Mouse (Mus musculus) midbrain, embryonic 13.5 days (tissue): Measurements from ENCODE around the gene Nrbf2. TPM values are rescaled to one million over a fixed set of nuclear protein-coding genes. Genes with fewer than 3 reads are reported as not detected.

Experiments used
- ATAC-seq: fragments of 200-750 bp; cut with Nextera tagmentation; 2 replicates; pipeline ENCODE4 v1.8.0; 2017; ENCODE audit warnings: mild to moderate bottlenecking, moderate TSS enrichment, moderate library complexity
- H3K27ac ChIP-seq: fragments of 300-500 bp; sonication (generic); 2 replicates; pipeline ENCODE4 v1.5.1; 2015; ENCODE audit warnings: inconsistent platforms, mild to moderate bottlenecking, moderate library complexity
- H3K27me3 ChIP-seq: fragments of 300-500 bp; sonication (generic); 2 replicates; pipeline ENCODE4 v1.6.1; 2015; ENCODE audit warnings: mild to moderate bottlenecking, inconsistent platforms
- H3K36me3 ChIP-seq: fragments of 300-500 bp; sonication (generic); 2 replicates; pipeline ENCODE4 v1.6.1; 2015; ENCODE audit warnings: mild to moderate bottlenecking, inconsistent platforms
- H3K4me1 ChIP-seq: fragments of 300-500 bp; sonication (generic); replicated peaks from 2 replicates; pipeline ENCODE4 v1.6.1; 2015; ENCODE audit warnings: inconsistent platforms
- H3K4me2 ChIP-seq: fragments of 300-500 bp; sonication (generic); replicated peaks from 2 replicates; pipeline ENCODE4 v1.6.1; 2015; ENCODE audit warnings: moderate library complexity, mild to moderate bottlenecking, inconsistent platforms
- H3K4me3 ChIP-seq: fragments of 300-500 bp; sonication (generic); replicated peaks from 2 replicates; pipeline ENCODE4 v1.5.1; 2015; ENCODE audit warnings: mild to moderate bottlenecking, inconsistent platforms
- H3K9ac ChIP-seq: fragments of 300-500 bp; sonication (generic); replicated peaks from 2 replicates; pipeline ENCODE4 v1.6.1; 2015; ENCODE audit warnings: mild to moderate bottlenecking, inconsistent platforms
- H3K9me3 ChIP-seq: fragments of 300-500 bp; sonication (generic); 2 replicates; pipeline ENCODE4 v1.6.1; 2016; ENCODE audit warnings: mild to moderate bottlenecking, inconsistent platforms
- WGBS: fragments of 180-500 bp; shearing (Covaris S2); methylation state at CpG from one replicate; pipeline ENCODE4 v1.1.7; 2015; 5-methylcytosine and 5-hydroxymethylcytosine counted together
- polyA plus RNA-seq: library from polyadenylated mRNA; unstranded; fragments of >200 nt; fragmentation: Nextera tagmentation; extraction: Ambion mirVana; gene quantifications from 2 replicates; pipeline ENCODE4 v1.2.1, GENCODE M21; 2015

Nrbf2 gene
- polyA plus RNA-seq, 1 experiment from 2014 or later, result 43.3 TPM

DNA sequence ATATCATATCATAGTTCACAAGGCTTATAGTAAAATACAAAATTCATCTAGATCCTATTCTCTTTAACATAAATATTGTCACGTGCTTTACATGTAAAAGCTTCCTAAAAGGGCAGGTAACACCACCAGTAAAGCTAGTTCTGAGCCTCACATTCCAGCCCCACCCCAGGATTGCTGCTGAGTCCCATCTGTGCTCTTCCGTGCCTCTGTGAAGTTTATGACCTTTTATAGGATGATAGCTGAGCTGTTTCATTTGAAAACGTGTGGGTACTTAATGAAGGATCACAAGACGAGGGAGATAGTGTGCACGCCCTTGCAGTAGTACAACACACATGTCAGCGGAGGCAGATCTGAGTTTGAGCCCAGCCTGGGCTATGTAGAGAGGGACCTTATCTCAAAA is 54.7 kb downstream of the Nrbf2 start:
- Histone ChIP-seq H3K9ac (no peak overlapping the region), H3K36me3 (peaks cover 62% of the 10 kb centered on the region), H3K27me3 (no peaks in the 10 kb centered on the region), H3K27ac (no peak overlapping the region), H3K4me1 (no peaks in the 10 kb centered on the region), H3K4me3 (no peak overlapping the region), H3K4me2 (no peak overlapping the region), H3K9me3 (no peaks in the 10 kb centered on the region)
- 94% methylated on average over 6 of the region's 6 CpGs for WGBS
- no peak for ATAC-seq

DNA sequence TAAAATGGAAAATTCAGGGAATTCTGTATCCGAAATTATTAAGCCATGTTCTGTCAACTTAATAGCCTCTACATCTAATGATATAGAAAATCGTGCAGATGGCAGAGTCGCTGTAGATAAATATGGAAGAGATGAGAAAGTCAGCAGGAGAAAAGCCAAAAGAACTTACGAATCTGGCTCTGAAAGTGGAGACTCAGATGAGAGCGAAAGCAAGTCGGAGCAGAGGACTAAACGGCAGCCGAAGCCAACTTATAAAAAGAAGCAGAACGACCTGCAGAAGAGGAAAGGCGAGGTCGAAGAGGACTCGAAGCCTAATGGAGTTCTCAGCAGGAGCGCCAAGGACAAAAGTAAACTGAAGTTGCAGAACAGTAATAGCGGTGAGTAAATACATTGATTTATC is 58.6 kb downstream of the Nrbf2 start:
- H3K36me3 ChIP-seq, result peaks cover 52% of the 10 kb centered on the region
- H3K27me3 ChIP-seq, result no peaks in the 10 kb centered on the region
- no peaks in the 10 kb centered on the region for H3K4me1 ChIP-seq
- H3K4me2 ChIP-seq, result no peak overlapping the region
- 93% methylated on average over 14 of the region's 14 CpGs for WGBS
- H3K9ac ChIP-seq, result no peak overlapping the region
- no peak overlapping the region for H3K27ac ChIP-seq
- no peak for ATAC-seq
- H3K4me3 ChIP-seq, result no peak overlapping the region
- H3K9me3 ChIP-seq, result no peaks in the 10 kb centered on the region

DNA sequence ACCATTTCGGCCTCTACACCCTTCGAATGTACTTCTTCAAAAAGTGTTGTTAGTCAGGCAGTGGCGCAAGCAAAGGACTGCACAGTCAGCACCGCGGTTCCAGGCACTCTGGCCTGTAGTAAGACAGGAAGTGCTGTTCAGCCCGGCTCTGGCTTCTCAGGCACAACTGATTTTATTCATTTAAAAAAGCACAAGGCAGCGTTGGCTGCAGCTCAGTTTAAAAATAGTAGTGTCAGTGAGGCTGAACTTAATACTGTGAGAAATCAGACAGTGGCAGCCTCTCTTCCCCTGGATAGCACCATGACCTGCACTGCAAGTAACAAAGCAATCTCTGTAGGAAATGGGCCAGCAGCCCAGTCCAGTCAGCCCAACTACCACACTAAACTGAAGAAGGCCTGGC is 59.0 kb downstream of the Nrbf2 start:
- no peaks in the 10 kb centered on the region; the same call in 1 of the 2 replicates for H3K4me1 ChIP-seq
- H3K36me3 ChIP-seq, result peaks cover 51% of the 10 kb centered on the region
- H3K9ac ChIP-seq, result no peak overlapping the region
- no peaks in the 10 kb centered on the region for H3K9me3 ChIP-seq
- no peak overlapping the region for H3K4me2 ChIP-seq
- H3K27ac ChIP-seq, result no peak overlapping the region
- H3K27me3 ChIP-seq, result no peaks in the 10 kb centered on the region
- ATAC-seq, result no peak
- 93% methylated on average over 7 of the region's 7 CpGs for WGBS
- no peak overlapping the region for H3K4me3 ChIP-seq

DNA sequence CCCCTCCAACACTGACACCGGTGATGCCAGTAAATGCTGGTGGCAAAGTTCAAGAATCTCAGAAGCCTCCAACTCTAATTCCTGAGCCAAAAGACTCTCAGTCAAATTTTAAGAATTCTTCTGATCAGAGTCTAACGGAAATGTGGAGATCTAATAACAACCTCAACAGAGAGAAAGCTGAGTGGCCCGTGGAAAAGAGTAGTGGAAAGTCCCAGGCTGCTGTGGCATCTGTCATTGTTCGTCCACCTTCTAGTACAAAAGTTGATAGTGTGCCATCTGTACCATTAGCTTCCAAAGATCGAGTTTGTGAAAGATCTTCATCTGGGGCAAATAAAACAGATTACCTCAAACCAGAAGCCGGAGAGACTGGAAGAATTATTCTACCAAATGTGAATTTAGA is 59.6 kb downstream of the Nrbf2 start:
- Histone ChIP-seq H3K4me2 (no peak overlapping the region), H3K27ac (no peak overlapping the region), H3K9me3 (no peaks in the 10 kb centered on the region), H3K4me1 (no peaks in the 10 kb centered on the region; the same call in 1 of the 2 replicates), H3K36me3 (peaks cover 45% of the 10 kb centered on the region), H3K9ac (no peak overlapping the region), H3K27me3 (no peaks in the 10 kb centered on the region), H3K4me3 (no peak overlapping the region)
- ATAC-seq, result no peak
- 94% methylated on average over 6 of the region's 6 CpGs for WGBS

DNA sequence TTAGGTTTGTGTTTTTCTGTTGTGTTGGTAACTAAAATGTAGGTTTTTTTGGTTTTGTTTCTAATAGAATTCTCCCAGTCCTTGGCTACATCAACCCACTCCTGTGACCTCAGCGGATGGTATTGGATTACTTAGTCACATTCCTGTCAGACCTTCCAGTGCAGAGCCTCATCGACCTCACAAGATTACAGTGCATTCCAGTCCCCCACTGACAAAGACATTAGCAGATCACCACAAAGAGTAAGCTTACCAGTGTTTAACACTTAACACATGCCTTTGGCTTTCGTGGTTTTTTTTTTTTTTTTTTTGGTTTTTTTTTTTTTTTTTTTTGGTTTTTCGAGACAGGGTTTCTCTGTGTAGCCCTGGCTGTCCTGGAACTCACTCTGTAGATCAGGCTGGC is 61.2 kb downstream of the Nrbf2 start:
- no peak for ATAC-seq
- Histone ChIP-seq H3K4me3 (no peak overlapping the region), H3K27ac (no peak overlapping the region), H3K9ac (no peak overlapping the region), H3K4me2 (no peak overlapping the region), H3K27me3 (no peaks in the 10 kb centered on the region), H3K36me3 (peaks cover 51% of the 10 kb centered on the region), H3K9me3 (no peaks in the 10 kb centered on the region), H3K4me1 (no peaks in the 10 kb centered on the region; the same call in 1 of the 2 replicates)
- 87% methylated on average over 3 of the region's 4 CpGs for WGBS

DNA sequence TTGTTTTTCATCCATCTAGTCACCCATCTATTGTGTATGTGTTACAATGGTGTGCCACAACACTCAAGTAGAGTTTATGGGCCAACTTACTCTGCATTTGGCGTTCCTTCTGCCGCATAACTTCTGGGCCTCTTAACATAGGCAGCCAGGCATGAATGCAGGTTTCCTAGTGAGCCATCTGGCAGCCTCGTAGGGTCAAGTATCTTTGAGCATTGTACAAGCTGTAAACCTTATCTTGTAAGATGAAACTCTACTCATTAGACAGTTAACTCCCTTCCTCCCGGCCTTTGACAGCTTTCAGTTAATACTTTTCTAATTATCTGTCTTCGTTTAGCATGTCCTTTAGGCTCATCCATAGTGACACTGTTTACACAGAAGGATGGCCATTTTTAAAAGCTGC is 63.8 kb downstream of the Nrbf2 start:
- Histone ChIP-seq H3K4me1 (no peaks in the 10 kb centered on the region; the same call in 1 of the 2 replicates), H3K27me3 (no peaks in the 10 kb centered on the region), H3K9me3 (no peaks in the 10 kb centered on the region), H3K36me3 (peaks cover 47% of the 10 kb centered on the region), H3K4me3 (no peak overlapping the region), H3K9ac (no peak overlapping the region), H3K27ac (no peak overlapping the region), H3K4me2 (no peak overlapping the region)
- no peak for ATAC-seq
- WGBS, result 58% methylated on average over 5 of the region's 5 CpGs

DNA sequence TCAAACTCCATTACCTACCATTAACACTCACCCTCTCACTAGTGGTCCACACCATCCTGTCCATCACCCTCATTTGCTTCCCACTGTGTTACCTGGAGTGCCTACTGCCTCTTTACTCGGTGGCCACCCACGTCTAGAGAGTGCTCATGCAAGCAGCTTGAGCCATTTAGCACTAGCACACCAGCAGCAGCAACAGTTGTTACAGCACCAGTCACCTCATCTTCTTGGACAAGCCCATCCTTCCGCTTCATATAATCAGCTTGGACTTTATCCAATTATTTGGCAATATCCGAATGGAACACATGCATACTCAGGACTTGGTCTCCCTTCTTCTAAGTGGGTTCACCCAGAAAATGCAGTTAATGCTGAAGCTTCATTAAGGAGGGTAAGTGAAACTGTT is 64.9 kb downstream of the Nrbf2 start:
- no peak overlapping the region for H3K9ac ChIP-seq
- no peaks in the 10 kb centered on the region for H3K9me3 ChIP-seq
- no peaks in the 10 kb centered on the region; the same call in 1 of the 2 replicates for H3K4me1 ChIP-seq
- WGBS, result 85% methylated on average over 4 of the region's 4 CpGs
- peaks cover 37% of the 10 kb centered on the region for H3K36me3 ChIP-seq
- no peak overlapping the region for H3K4me2 ChIP-seq
- H3K4me3 ChIP-seq, result no peak overlapping the region
- ATAC-seq, result no peak
- H3K27me3 ChIP-seq, result no peaks in the 10 kb centered on the region
- no peak overlapping the region for H3K27ac ChIP-seq

DNA sequence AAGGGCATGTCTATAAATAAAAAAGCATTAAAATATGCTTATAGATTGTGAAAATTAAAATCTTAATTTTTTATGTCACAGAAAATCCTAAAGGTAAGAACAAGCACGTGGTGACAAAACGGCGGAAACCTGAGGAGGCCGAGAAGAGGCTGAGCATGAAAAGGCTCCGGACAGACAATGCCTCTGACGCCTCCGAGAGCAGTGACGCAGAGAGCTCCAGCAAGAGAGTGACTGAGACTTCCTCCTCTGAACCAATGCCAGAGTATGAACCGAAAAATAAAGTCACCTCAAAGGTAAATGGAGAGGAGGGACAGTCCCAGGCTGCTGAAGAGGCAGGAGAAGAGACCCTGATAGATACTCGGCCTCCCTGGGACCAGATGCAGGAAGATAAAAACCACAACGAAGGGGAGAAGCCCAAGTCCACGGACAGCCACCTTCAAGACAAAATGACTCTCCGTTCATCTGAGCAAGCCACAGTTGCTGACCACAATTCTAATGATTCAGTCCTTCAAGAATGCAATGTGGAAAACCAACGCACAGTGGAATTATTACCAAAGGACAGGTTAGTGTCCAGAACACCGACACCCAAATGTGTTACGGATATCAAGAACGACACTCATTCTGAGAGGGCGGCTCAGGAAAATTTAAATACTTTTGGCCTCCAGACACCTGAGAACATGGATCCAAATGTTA is 66.1 kb downstream of the Nrbf2 start:
- peaks cover 1% of the 10 kb centered on the region; the same call in 1 of the 2 replicates for H3K4me1 ChIP-seq
- H3K27ac ChIP-seq, result no peak overlapping the region
- no peaks in the 10 kb centered on the region for H3K9me3 ChIP-seq
- 94% methylated on average over 18 of the region's 18 CpGs for WGBS
- no peak overlapping the region for H3K4me2 ChIP-seq
- peaks cover 27% of the 10 kb centered on the region for H3K36me3 ChIP-seq
- no peaks in the 10 kb centered on the region for H3K27me3 ChIP-seq
- ATAC-seq, result no peak
- H3K4me3 ChIP-seq, result no peak overlapping the region
- H3K9ac ChIP-seq, result no peak overlapping the region

DNA sequence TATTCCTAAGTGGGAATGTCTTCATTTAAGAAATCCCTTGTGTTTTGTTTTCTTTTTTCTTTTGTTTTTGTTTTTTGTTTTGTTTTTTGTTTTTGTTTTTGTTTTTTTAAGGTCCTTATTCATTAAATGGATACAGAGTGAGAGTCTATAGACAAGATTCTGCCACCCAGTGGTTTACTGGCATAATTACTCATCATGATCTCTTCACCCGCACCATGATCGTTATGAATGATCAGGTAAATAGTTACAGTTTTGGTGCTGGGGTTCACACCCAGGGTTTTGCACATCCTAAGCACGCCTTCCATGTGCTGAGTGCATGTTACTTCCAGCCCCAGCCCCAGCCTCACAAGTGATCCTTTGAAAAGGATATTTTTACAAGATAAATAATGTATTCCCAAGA is 68.2 kb downstream of the Nrbf2 start:
- no peak for ATAC-seq
- H3K4me1 ChIP-seq, result peaks cover 5% of the 10 kb centered on the region; the same call in 1 of the 2 replicates
- H3K9me3 ChIP-seq, result no peaks in the 10 kb centered on the region
- H3K27ac ChIP-seq, result no peak overlapping the region
- peaks cover 24% of the 10 kb centered on the region for H3K36me3 ChIP-seq
- H3K4me3 ChIP-seq, result no peak overlapping the region
- 80% methylated on average over 3 of the region's 3 CpGs for WGBS
- H3K27me3 ChIP-seq, result no peaks in the 10 kb centered on the region
- H3K9ac ChIP-seq, result no peak overlapping the region
- no peak overlapping the region for H3K4me2 ChIP-seq

Other genes starting within 250 kb of the Nrbf2 start
- gene Jmjd1c, start 189.2 kb downstream of the Nrbf2 start, polyA plus RNA-seq, result 48.6 and 56.1 TPM in 2 replicates
- 38.6 and 41.0 TPM in 2 replicates for gene Reep3, start 188.4 kb downstream of the Nrbf2 start, polyA plus RNA-seq